Mouse (Mus musculus): ENCODE results near the gene Ogfr. TPM values are rescaled to one million over a fixed set of nuclear protein-coding genes. Genes with fewer than 3 reads are reported as not detected.

Ogfr gene
- polyA plus RNA-seq, 1 experiment from 2014 or later: 80.9 TPM

DNA sequence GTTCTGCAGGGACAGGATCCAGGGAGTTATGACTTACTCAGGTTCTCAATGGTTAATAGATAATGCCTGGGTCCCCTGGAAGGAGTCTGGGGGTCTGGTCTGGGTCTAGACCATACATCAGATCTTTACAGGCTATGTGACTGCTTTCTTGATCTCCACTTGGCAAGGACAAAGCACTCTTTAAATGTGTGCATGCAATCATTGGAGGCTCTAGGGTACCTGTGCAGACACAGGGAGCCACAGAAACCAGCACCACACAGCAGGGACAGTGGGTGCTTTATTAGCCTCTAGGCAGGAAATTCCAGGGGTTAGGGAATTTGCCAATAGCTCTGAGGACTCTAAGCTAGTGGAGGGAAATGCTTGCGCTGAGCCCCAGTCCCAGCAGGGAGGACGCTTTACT is 22.8 kb downstream of the Ogfr start:
- peaks cover 6% of the 10 kb centered on the region; the same call in 1 of the 2 replicates for H3K36me3 ChIP-seq
- ATAC-seq (ENCODE audit: low read depth): no peak
- no peaks in the 10 kb centered on the region for H3K9me3 ChIP-seq
- WGBS: 72% methylated on average over 2 of the region's 2 CpGs
- no peak overlapping the region for H3K27ac ChIP-seq (replicated peaks)
- no peaks in the 10 kb centered on the region for H3K4me1 ChIP-seq (replicated peaks)
- H3K4me3 ChIP-seq: no peak overlapping the region
- H3K4me2 ChIP-seq: no peak overlapping the region
- H3K27me3 ChIP-seq: no peaks in the 10 kb centered on the region
- H3K9ac ChIP-seq: no peak overlapping the region

DNA sequence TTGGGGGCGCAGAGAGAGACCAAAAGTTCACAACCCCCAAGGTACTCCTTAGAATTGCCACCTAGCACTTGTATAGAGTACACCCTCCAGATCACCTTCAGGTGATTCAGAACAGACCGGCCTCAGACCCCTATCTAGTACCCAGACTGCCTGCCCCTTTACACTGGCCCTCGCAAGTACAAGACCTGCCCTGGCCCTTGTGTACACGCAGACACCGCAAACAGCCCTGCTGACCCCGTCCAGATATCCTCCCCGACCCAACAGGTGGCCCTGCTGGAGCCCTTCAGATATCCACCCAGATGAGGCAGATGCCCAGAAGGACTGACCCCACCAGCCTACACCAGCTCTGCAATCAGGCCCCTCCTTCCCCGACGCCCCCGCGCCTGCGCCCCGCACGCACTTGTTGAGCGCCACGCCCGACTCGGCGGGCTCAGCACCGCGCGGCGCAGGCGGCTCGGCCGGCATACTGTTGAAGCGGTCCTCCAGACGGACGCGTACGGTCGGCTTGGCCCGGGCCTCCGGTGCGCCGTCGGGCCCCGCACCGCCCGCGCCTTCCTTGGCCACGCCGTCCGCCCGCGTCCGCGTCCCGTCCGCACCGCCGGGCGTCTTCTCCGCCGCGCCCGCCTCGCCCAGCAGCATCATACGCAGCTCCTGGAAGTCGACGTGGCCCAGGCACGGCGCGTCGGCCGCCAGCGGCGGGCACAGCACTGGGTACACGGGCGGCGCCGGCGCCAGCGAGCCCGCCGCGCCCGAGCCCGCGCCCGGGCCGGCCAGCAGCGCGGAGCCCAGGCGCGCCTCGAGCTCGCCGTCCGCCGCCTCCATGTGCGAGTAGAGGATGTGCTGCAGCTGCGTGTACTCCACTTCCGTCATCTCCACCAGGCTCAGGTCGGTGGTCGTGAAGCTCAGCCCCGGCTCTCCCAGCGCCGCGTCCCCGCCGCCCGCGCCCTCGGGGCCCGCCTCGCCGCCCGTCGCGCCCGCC is 52.8 kb downstream of the Ogfr start:
- Histone ChIP-seq H3K4me1 (replicated peaks) (0 out of 2 replicates have a peak, but pooled peaks cover 9% of the 10 kb centered on the region), H3K36me3 (0 out of 2 replicates have a peak, but pooled peaks cover 3% of the 10 kb centered on the region), H3K9me3 (peaks cover 21% of the 10 kb centered on the region), H3K27me3 (peaks cover 58% of the 10 kb centered on the region), H3K4me2 (peak overlapping the region; percentile 51), H3K9ac (0 out of 2 replicates have a peak overlapping the region, but pooled peaks have one; percentile 8), H3K4me3 (peak overlapping the region; percentile 39), H3K27ac (replicated peaks) (no peak overlapping the region)
- WGBS: 2% methylated on average over 105 of the region's 112 CpGs
- ATAC-seq (ENCODE audit: low read depth): 0 out of 2 replicates have a peak, but pooled peaks have one; percentile 40

DNA sequence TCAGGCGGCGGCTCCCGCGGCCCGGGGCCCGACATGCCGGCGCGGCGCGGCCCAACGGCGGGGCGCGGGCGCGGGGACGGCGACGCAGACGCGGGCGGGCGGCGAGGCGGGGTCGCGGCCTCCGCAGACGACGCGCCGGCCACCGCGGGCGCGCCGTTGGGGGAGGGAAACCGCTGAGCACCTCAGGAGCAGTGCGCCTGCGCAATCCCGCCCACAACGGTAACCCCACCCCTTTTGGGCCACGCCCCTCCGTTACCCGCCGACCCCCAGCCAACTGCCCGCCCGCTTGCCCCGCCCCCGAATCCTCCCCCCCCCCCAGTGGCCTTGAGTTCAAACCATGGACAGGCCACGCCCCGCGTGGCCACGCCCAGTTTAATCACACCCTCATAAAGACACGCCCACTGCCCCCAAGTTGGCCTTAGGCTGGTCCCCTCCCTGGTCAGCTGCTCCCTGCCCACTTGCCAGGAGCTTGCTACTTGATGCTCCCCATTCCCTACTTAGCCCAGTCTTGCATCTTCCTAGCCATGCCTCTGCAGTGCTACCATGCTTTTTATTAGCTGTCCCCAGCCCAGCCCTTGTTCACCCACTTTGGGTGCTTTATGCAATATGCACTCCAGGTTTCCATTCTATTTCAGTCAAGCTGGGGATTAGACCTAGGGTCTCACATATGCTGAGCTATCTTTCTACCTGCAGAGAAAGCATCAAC is 53.7 kb downstream of the Ogfr start, which contains the start of gene Tcfl5:
Gene Tcfl5, minus strand, starts transcription at position 154 of the 706 bp plus-strand sequence.
- Histone ChIP-seq H3K9ac (0 out of 2 replicates have a peak within 1 kb of the TSS, but pooled peaks have one; percentile 8), H3K4me2 (peak within 1 kb of the TSS; percentile 51), H3K4me1 (replicated peaks) (0 out of 2 replicates have a peak, but pooled peaks cover 9% of the 10 kb centered on the region), H3K4me3 (peak within 1 kb of the TSS; percentile 39), H3K36me3 (0 out of 2 replicates have a peak, but pooled peaks cover 3% of the 10 kb centered on the region), H3K27me3 (peaks cover 58% of the 10 kb centered on the region), H3K27ac (replicated peaks) (no peak within 1 kb of the TSS), H3K9me3 (peaks cover 21% of the 10 kb centered on the region)
- ATAC-seq (ENCODE audit: low read depth): no peak
- 5% methylated on average over 34 of the region's 56 CpGs for WGBS

DNA sequence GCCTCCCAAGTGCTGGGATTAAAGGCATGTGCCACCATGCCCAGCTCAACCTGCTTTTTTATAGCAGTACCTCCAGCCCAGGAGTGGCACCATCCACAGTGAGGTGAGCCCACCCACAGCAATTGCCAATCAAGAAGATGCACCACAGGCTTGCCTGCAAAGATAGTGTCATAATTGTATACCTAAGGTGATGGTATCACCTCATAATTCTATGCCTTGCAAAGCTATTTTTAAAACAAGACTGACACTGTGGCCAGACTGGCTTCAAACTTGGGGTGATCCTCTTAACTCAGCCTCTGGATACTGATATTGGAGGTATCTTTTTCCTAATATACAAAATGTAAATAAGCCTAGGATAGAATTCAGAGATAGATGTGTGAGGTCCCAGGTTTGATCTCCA is 54.6 kb downstream of the Ogfr start:
- no peak overlapping the region for H3K27ac ChIP-seq (replicated peaks)
- no peak overlapping the region for H3K4me3 ChIP-seq
- 0 out of 2 replicates have a peak, but pooled peaks cover 3% of the 10 kb centered on the region for H3K36me3 ChIP-seq
- H3K9me3 ChIP-seq: peaks cover 21% of the 10 kb centered on the region
- H3K27me3 ChIP-seq: peaks cover 58% of the 10 kb centered on the region
- H3K4me2 ChIP-seq: no peak overlapping the region
- H3K9ac ChIP-seq: no peak overlapping the region
- ATAC-seq (ENCODE audit: low read depth): no peak
- 0 out of 2 replicates have a peak, but pooled peaks cover 9% of the 10 kb centered on the region for H3K4me1 ChIP-seq (replicated peaks)

Other genes starting within 250 kb of the Ogfr start
- 5.1 and 5.4 TPM in 2 replicates for gene Slco4a1, start 133.0 kb upstream of the Ogfr start, polyA plus RNA-seq (2015; fragmentation: Nextera tagmentation; extraction: Ambion mirVana)
- 0.43 and 0.47 TPM in 2 replicates for gene Ntsr1, start 89.3 kb upstream of the Ogfr start, polyA plus RNA-seq (2015; fragmentation: Nextera tagmentation; extraction: Ambion mirVana)
- 40.1 and 43.8 TPM in 2 replicates for gene Mrgbp, start 7.9 kb upstream of the Ogfr start, polyA plus RNA-seq (2015; fragmentation: Nextera tagmentation; extraction: Ambion mirVana)
- 69.2 and 73.5 TPM in 2 replicates for gene Col9a3, start 8.5 kb downstream of the Ogfr start, polyA plus RNA-seq (2015; fragmentation: Nextera tagmentation; extraction: Ambion mirVana)
- 0.40 and 0.55 TPM in 2 replicates for gene Tcfl5, start 53.5 kb downstream of the Ogfr start, polyA plus RNA-seq (2015; fragmentation: Nextera tagmentation; extraction: Ambion mirVana)
- 21.8 and 24.1 TPM in 2 replicates for gene Dido1, start 120.8 kb downstream of the Ogfr start, polyA plus RNA-seq (2015; fragmentation: Nextera tagmentation; extraction: Ambion mirVana)
- gene Gid8, start 120.9 kb downstream of the Ogfr start, polyA plus RNA-seq (2015; fragmentation: Nextera tagmentation; extraction: Ambion mirVana): 55.6 and 59.1 TPM in 2 replicates
- gene Slc17a9, start 136.0 kb downstream of the Ogfr start, polyA plus RNA-seq (2015; fragmentation: Nextera tagmentation; extraction: Ambion mirVana): 0.21 and 0.35 TPM in 2 replicates
- gene Bhlhe23, start 187.7 kb downstream of the Ogfr start, polyA plus RNA-seq (2015; fragmentation: Nextera tagmentation; extraction: Ambion mirVana): 4.2 and 4.3 TPM in 2 replicates